Mouse (Mus musculus) hindbrain, embryonic 11.5 days (tissue): ENCODE data around the gene Gm40193. TPM values are rescaled to one million over a fixed set of nuclear protein-coding genes. Genes with fewer than 3 reads are reported as not detected.
"Not testable (repeated sequence)": the region's sequence is repeated elsewhere in the genome, so short reads cannot be mapped to it uniquely, and the experiment has no call there.

Experiments
- ATAC-seq: fragments of 200-750 bp; cut with Nextera tagmentation; 2 replicates; pipeline ENCODE4 v1.8.0; 2017; ENCODE audit warnings: mild to moderate bottlenecking, moderate TSS enrichment, moderate library complexity; ENCODE audit not compliant: low FRiP score
- DNase-seq: peaks from one replicate; pipeline ENCODE4 v3.0.0-alpha.2; 2015; ENCODE audit warnings: low spot score
- H3K27ac ChIP-seq: fragments of 300-500 bp; sonication (generic); 2 replicates; pipeline ENCODE4 v1.5.1; 2014; ENCODE audit warnings: mild to moderate bottlenecking, low read depth, low read length
- H3K27me3 ChIP-seq: fragments of 300-500 bp; sonication (generic); 2 replicates; pipeline ENCODE4 v1.6.1; 2014; ENCODE audit warnings: mild to moderate bottlenecking, low read length, moderate library complexity, mixed read lengths; ENCODE audit not compliant: control insufficient read depth, insufficient read depth
- H3K36me3 ChIP-seq: fragments of 300-500 bp; sonication (generic); 2 replicates; pipeline ENCODE4 v1.6.1; 2014; ENCODE audit warnings: mild to moderate bottlenecking, low read length, moderate library complexity, mixed read lengths; ENCODE audit not compliant: control insufficient read depth, insufficient read depth
- H3K4me1 ChIP-seq: fragments of 300-500 bp; sonication (generic); replicated peaks from 2 replicates; pipeline ENCODE4 v1.6.1; 2014; ENCODE audit warnings: low read length, mixed read lengths; ENCODE audit not compliant: control insufficient read depth, insufficient read depth
- H3K4me2 ChIP-seq: fragments of 300-500 bp; sonication (generic); replicated peaks from 2 replicates; pipeline ENCODE4 v1.6.1; 2014; ENCODE audit warnings: mild to moderate bottlenecking, low read depth, low read length
- H3K4me3 ChIP-seq: fragments of 300-500 bp; sonication (generic); 2 replicates; pipeline ENCODE4 v1.5.1; 2014; ENCODE audit warnings: low read depth, low read length
- H3K9ac ChIP-seq: fragments of 300-500 bp; sonication (generic); 2 replicates; pipeline ENCODE4 v1.6.1; 2014; ENCODE audit warnings: low read depth, low read length
- H3K9me3 ChIP-seq: fragments of 300-500 bp; sonication (generic); 2 replicates; pipeline ENCODE4 v1.6.1; 2016; ENCODE audit warnings: low read length; ENCODE audit not compliant: control insufficient read depth
- WGBS: fragments of 180-500 bp; shearing (Covaris S2); extraction: QIAGEN DNeasy Blood & Tissue Kit; methylation state at CpG from one replicate; pipeline ENCODE4 v1.1.7; 2014; 5-methylcytosine and 5-hydroxymethylcytosine counted together
- polyA plus RNA-seq: library from polyadenylated mRNA; unstranded; fragments of >200 nt; fragmentation: Nextera tagmentation; extraction: Ambion mirVana; gene quantifications from 2 replicates; pipeline ENCODE4 v1.2.1, GENCODE M21; 2014

Gm40193 gene
- polyA plus RNA-seq, 1 experiment from 2014 or later = not detected

DNA sequence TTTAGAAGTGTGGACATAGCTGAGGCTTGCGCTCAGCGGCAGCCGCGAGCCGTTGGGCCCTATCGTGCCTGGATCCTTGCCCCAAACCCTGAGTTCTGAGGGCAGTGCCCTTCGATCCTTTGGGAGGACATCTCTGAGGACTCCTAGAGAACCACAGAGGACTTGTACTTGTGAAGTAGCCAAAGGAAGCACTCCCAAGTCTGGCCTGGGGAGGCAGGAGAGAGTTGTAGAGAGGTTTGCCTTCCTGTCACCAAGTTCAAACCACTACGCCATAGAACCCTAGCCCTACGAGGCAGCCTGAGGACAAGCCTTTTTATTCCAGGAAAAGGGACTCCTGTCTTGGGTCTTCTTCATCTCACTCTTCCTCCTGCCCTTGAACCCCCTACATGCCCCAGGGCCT, 24.8 kb upstream of the Gm40193 start:
- Histone ChIP-seq H3K27me3 (no peaks in the 10 kb centered on the region), H3K9me3 (no peaks in the 10 kb centered on the region), H3K4me3 (no peak overlapping the region), H3K36me3 (no peaks in the 10 kb centered on the region), H3K4me2 (no peak overlapping the region), H3K27ac (no peak overlapping the region), H3K4me1 (no peaks in the 10 kb centered on the region), H3K9ac (no peak overlapping the region)
- 87% methylated on average over 9 of the region's 9 CpGs for WGBS
- ATAC-seq (no peak), DNase-seq (no peak)

DNA sequence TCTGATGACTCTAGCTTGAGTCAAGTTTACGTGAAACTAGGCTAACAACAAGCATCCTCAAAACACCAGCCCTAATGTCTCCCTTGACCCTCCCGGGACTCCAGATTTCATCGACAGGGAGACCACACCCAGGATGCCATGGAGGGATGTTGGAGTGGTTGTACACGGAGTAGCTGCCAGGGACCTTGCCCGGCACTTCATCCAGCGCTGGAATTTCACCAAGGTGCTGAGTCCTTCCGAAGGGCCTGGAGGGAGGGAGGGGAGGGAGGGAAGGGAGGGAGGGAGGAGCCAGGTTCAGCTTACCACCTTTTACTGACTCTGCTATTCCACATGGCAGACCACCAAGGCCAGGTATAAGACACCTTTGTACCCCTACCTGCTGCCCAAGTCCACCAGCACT, 21.2 kb upstream of the Gm40193 start:
- 28% methylated on average over 6 of the region's 7 CpGs for WGBS
- no peaks in the 10 kb centered on the region for H3K4me1 ChIP-seq
- H3K27me3 ChIP-seq = no peaks in the 10 kb centered on the region
- no peak overlapping the region for H3K9ac ChIP-seq
- H3K27ac ChIP-seq = no peak overlapping the region
- ATAC-seq (no peak), DNase-seq (no peak)
- H3K9me3 ChIP-seq = no peaks in the 10 kb centered on the region
- no peak overlapping the region for H3K4me2 ChIP-seq
- no peak overlapping the region for H3K4me3 ChIP-seq
- H3K36me3 ChIP-seq = no peaks in the 10 kb centered on the region

- H3K9ac ChIP-seq = no peak overlapping the region
- 93% methylated on average over 8 of the region's 8 CpGs for WGBS
- H3K36me3 ChIP-seq = no peaks in the 10 kb centered on the region
- no peaks in the 10 kb centered on the region for H3K27me3 ChIP-seq
- ATAC-seq (no peak), DNase-seq (no peak)
- no peaks in the 10 kb centered on the region for H3K9me3 ChIP-seq
- no peak overlapping the region for H3K4me2 ChIP-seq
- H3K4me3 ChIP-seq = no peak overlapping the region
- no peaks in the 10 kb centered on the region for H3K4me1 ChIP-seq
- H3K27ac ChIP-seq = no peak overlapping the region
Observed at GRCm38 (mm10) chr11:70551526-70551925, 18.8 kb upstream of the Gm40193 start.

DNA sequence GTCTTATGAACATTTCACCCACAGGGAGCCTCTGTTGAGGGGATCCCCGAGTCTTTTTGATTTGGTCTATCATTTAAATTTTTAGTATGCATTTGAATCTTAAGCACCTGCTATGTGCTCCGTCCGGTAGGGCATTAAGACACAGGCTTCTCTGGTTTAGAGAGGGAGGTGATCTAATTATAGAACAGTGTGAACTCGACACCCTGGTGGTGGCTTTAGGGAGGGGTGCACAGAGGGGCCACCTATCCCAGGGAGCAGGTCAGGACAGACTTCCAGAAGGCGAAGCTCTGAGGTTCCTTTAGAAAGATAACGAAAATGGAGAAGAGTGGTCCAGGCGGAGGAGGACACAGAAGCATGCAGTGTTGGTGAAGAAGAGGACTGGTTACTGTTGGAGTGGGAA, 11.8 kb upstream of the Gm40193 start:
- no peaks in the 10 kb centered on the region for H3K36me3 ChIP-seq
- no peak for ATAC-seq
- H3K9ac ChIP-seq = no peak overlapping the region
- H3K27me3 ChIP-seq = peaks cover 7% of the 10 kb centered on the region
- no peak overlapping the region for H3K4me3 ChIP-seq
- no peaks in the 10 kb centered on the region for H3K9me3 ChIP-seq
- 72% methylated on average over 7 of the region's 7 CpGs for WGBS
- DNase-seq = no peak
- H3K27ac ChIP-seq = no peak overlapping the region
- no peaks in the 10 kb centered on the region for H3K4me1 ChIP-seq
- H3K4me2 ChIP-seq = no peak overlapping the region

GRCm38 (mm10) chr11:70541415-70541814, 8.7 kb upstream of the Gm40193 start:
- ATAC-seq (no peak), DNase-seq (no peak)
- Histone ChIP-seq H3K27me3 (peaks cover 7% of the 10 kb centered on the region), H3K4me3 (no peak overlapping the region), H3K36me3 (no peaks in the 10 kb centered on the region), H3K9me3 (no peaks in the 10 kb centered on the region), H3K4me1 (no peaks in the 10 kb centered on the region), H3K9ac (no peak overlapping the region), H3K4me2 (no peak overlapping the region), H3K27ac (no peak overlapping the region)
- 79% methylated on average over 5 of the region's 5 CpGs for WGBS

GRCm38 (mm10) chr11:70540928-70541327, 8.2 kb upstream of the Gm40193 start:
- H3K9me3 ChIP-seq = no peaks in the 10 kb centered on the region
- 0 out of 2 replicates have a peak overlapping the region, but pooled peaks have one; percentile 93 for H3K4me2 ChIP-seq
- H3K27ac ChIP-seq = no peak overlapping the region
- no peak for DNase-seq
- H3K4me3 ChIP-seq = no peak overlapping the region
- no peak for ATAC-seq
- 87% methylated on average over 7 of the region's 7 CpGs for WGBS
- H3K27me3 ChIP-seq = peaks cover 7% of the 10 kb centered on the region
- H3K9ac ChIP-seq = no peak overlapping the region
- H3K4me1 ChIP-seq = no peaks in the 10 kb centered on the region
- H3K36me3 ChIP-seq = no peaks in the 10 kb centered on the region

DNA sequence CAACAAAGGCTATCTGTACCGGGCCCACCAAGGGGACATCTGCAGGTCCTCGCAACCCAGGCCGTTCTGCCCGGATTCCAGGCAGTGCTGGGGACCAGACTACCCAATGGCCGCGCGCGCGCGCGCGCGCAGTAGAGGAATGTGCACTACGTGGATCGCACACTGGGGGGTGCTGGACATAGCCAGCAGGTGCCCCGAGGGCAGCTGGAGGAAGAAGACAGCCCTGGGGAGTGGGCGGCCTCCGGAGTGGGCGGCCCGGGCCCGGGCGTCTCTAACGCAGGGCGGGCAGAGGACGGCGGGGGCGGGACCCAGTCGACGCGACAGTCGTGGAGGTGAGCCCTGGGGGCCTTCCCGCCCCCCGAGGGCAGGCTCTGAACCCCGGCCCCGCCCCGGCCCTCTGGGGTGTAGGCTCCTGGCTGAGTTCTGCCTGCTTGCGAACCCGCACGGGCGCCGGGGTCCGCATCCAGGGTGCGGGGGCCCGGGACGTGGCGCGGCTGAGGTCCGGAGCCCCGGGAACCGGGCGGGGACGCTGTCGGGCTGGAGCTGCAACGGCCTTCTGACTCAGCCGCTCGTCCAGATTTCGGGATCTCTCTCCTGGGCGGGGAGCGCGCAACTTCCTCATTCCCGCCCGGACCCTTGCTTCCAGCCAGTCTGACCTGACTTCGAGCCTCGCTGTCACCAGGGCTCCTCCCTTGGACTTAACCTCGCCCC, 7.3 kb upstream of the Gm40193 start, which contains the start of gene Pld2:
Gene Pld2, plus strand, starts transcription at position 188 of the 711 bp plus-strand sequence.
- ATAC-seq (peak; percentile 74), DNase-seq (peak; percentile 90)
- Histone ChIP-seq H3K36me3 (no peaks in the 10 kb centered on the region), H3K9ac (peak within 1 kb of the TSS; percentile 59), H3K27me3 (peaks cover 7% of the 10 kb centered on the region), H3K4me2 (peak within 1 kb of the TSS; percentile 93), H3K27ac (no peak within 1 kb of the TSS), H3K4me3 (peak within 1 kb of the TSS; percentile 51), H3K9me3 (no peaks in the 10 kb centered on the region), H3K4me1 (no peaks in the 10 kb centered on the region)
- under 1% methylated on average over 54 of the region's 65 CpGs for WGBS

DNA sequence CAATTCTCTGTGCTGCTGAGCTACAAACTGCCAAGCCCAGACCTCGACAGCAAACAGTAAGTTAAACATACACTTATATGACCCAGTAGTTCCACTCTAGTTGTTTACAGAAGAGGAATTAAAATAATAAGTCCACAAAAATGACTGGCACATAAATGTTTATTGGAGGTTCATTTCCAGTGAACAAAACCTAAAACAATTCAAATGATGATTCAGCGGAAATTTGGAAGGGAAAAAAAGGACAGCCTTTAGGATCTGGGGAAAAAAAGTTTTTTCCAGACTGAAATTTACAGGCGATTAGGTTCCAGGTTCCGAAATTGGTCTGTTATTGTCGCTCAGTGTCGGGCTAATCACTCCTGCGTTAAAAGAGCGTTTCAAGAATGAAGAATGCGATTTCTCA, 6.7 kb upstream of the Gm40193 start:
- no peak for DNase-seq
- Histone ChIP-seq H3K9me3 (no peaks in the 10 kb centered on the region), H3K4me2 (peak overlapping the region; percentile 93), H3K27ac (no peak overlapping the region), H3K4me1 (no peaks in the 10 kb centered on the region), H3K9ac (0 out of 2 replicates have a peak overlapping the region, but pooled peaks have one; percentile 59), H3K36me3 (no peaks in the 10 kb centered on the region), H3K4me3 (peak overlapping the region; percentile 51; the same call in 1 of the 2 replicates), H3K27me3 (peaks cover 7% of the 10 kb centered on the region)
- no peak for ATAC-seq
- 27% methylated on average over 9 of the region's 9 CpGs for WGBS

DNA sequence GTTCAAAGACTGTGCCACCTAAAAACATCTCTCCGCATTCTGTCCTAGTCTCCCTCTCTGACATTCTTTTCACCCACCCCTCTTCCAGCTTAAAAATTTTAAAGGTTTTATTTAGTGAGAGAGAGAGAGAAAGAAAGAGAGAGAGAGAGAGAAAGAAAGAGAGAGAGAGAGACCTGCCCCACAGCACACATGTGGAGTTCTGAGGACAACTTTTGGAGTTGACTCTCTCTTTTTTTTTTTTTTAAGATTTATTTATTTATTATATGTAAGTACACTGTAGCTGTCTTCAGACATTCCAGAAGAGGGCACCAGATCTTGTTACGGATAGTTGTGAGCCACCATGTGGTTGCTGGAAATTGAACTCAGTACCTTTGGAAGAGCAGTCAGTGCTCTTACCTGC, 1.7 kb downstream of the Gm40193 start:
- not testable (repeated sequence) for H3K9ac ChIP-seq, DNase-seq, H3K4me3 ChIP-seq, H3K9me3 ChIP-seq, ATAC-seq, H3K4me1 ChIP-seq, H3K27ac ChIP-seq, H3K4me2 ChIP-seq, H3K27me3 ChIP-seq, H3K36me3 ChIP-seq
- WGBS = 69% methylated on average over 2 of the region's 2 CpGs
